Mouse (Mus musculus) lung, adult 2 months (tissue): ENCODE measurements around the gene Gpr25. TPM values are rescaled to one million over a fixed set of nuclear protein-coding genes. Genes with fewer than 3 reads are reported as not detected.

Source experiments
- DNase-seq: peaks from one replicate; pipeline ENCODE4 v3.0.0; 2022
- H3K4me1 ChIP-seq: fragments of 200-500 bp; 2 replicates; pipeline ENCODE4 v1.6.1; 2011; ENCODE audit warnings: low read length; ENCODE audit not compliant: control insufficient read depth, insufficient read depth
- H3K4me3 ChIP-seq: fragments of 200-500 bp; replicated peaks from 2 replicates; pipeline ENCODE3; 2011; ENCODE audit warnings: low read depth, mild to moderate bottlenecking, control low read depth, low read length; ENCODE audit errors: extremely low read depth
- CTCF ChIP-seq: fragments of 200-500 bp; IDR thresholded peaks from 2 replicates; pipeline ENCODE4 v1.5.1; 2011; ENCODE audit warnings: mild to moderate bottlenecking, low read length, control low read depth; ENCODE audit not compliant: insufficient read depth
- POLR2A ChIP-seq: fragments of 200-500 bp; IDR thresholded peaks from 2 replicates; pipeline ENCODE4 v1.6.1; 2011; ENCODE audit warnings: low read depth, mild to moderate bottlenecking, control low read depth, low read length, borderline replicate concordance; ENCODE audit errors: extremely low read depth
- WGBS: fragments of 180-500 bp; shearing (Covaris S2); methylation state at CpG from one replicate; pipeline ENCODE4 v1.1.7; 2018; 5-methylcytosine and 5-hydroxymethylcytosine counted together
- polyA plus RNA-seq: library from polyadenylated mRNA; depleted of rRNA; stranded (reverse); fragments of >200 nt; gene quantifications from 2 replicates; pipeline ENCODE4 v1.2.3, GENCODE M21; 2012; rRNA removed

Gpr25 gene
- polyA plus RNA-seq = 0.14 and 0.45 TPM in 2 replicates

GRCm38 (mm10) chr1:136260635-136261238, at the start of gene Gpr25:
Gene Gpr25, minus strand, starts transcription at chr1:136260873.
- 10% methylated on average over 28 of the region's 28 CpGs for WGBS
- H3K4me3 ChIP-seq = peak within 1 kb of the TSS; percentile 30
- DNase-seq = no peak
- TF ChIP-seq POLR2A = no peak
- TF ChIP-seq CTCF = no peak
- H3K4me1 ChIP-seq = 0 out of 2 replicates have a peak, but pooled peaks cover 4% of the 10 kb centered on the region

- WGBS = 89% methylated on average over 5 of the region's 5 CpGs
- no peak for DNase-seq
- TF ChIP-seq POLR2A (no peak), CTCF (no peak)
- Histone ChIP-seq H3K4me1 (peaks cover 2% of the 10 kb centered on the region; the same call in 1 of the 2 replicates), H3K4me3 (no peak overlapping the region)
Observed at GRCm38 (mm10) chr1:136309193-136309592, 48.5 kb upstream of the Gpr25 start.

GRCm38 (mm10) chr1:136306424-136306823, 45.8 kb upstream of the Gpr25 start:
- TF ChIP-seq POLR2A = no peak
- 0 out of 2 replicates have a peak, but pooled peaks have one; percentile 24 for TF ChIP-seq CTCF
- no peak overlapping the region for H3K4me3 ChIP-seq
- no peak for DNase-seq
- H3K4me1 ChIP-seq = no peaks in the 10 kb centered on the region
- 54% methylated on average over 3 of the region's 3 CpGs for WGBS

- DNase-seq = no peak
- Histone ChIP-seq H3K4me1 (no peaks in the 10 kb centered on the region; the same call in 1 of the 2 replicates), H3K4me3 (no peak overlapping the region)
- TF ChIP-seq CTCF = no peak
- TF ChIP-seq POLR2A = no peak
Observed at GRCm38 (mm10) chr1:136293961-136294360, 33.3 kb upstream of the Gpr25 start.

- H3K4me3 ChIP-seq = no peak overlapping the region
- TF ChIP-seq POLR2A = no peak
- no peak for TF ChIP-seq CTCF
- 54% methylated on average over 1 of the region's 1 CpGs for WGBS
- no peak for DNase-seq
- no peaks in the 10 kb centered on the region; the same call in 1 of the 2 replicates for H3K4me1 ChIP-seq
Observed at GRCm38 (mm10) chr1:136289803-136290202, 29.1 kb upstream of the Gpr25 start.

GRCm38 (mm10) chr1:136277366-136277765, 16.7 kb upstream of the Gpr25 start:
- no peak for DNase-seq
- Histone ChIP-seq H3K4me1 (no peaks in the 10 kb centered on the region), H3K4me3 (no peak overlapping the region)
- no peak for TF ChIP-seq CTCF
- TF ChIP-seq POLR2A = no peak
- WGBS = 92% methylated on average over 8 of the region's 8 CpGs

- WGBS = 63% methylated on average over 7 of the region's 7 CpGs
- TF ChIP-seq CTCF (no peak), POLR2A (no peak)
- no peak for DNase-seq
- no peak overlapping the region for H3K4me3 ChIP-seq
- no peaks in the 10 kb centered on the region for H3K4me1 ChIP-seq
Observed at GRCm38 (mm10) chr1:136268224-136268623, 7.6 kb upstream of the Gpr25 start.

- no peaks in the 10 kb centered on the region for H3K4me1 ChIP-seq
- no peak for DNase-seq
- TF ChIP-seq CTCF (no peak), POLR2A (no peak)
- 41% methylated on average over 6 of the region's 6 CpGs for WGBS
- no peak overlapping the region for H3K4me3 ChIP-seq
Observed at GRCm38 (mm10) chr1:136266127-136266526, 5.5 kb upstream of the Gpr25 start.

- TF ChIP-seq CTCF (no peak), POLR2A (no peak)
Observed at GRCm38 (mm10) chr1:136263355-136263754, 2.7 kb upstream of the Gpr25 start.

More at GRCm38 (mm10) chr1:136263355-136263754, 2.7 kb upstream of the Gpr25 start:
- WGBS = 83% methylated on average over 5 of the region's 5 CpGs
- Histone ChIP-seq H3K4me1 (0 out of 2 replicates have a peak, but pooled peaks cover 4% of the 10 kb centered on the region), H3K4me3 (no peak overlapping the region)
- no peak for DNase-seq
